Mouse (Mus musculus): ENCODE measurements at regions not wholly inside any gene's neighbourhood (a gene's known extent, or its start where the extent isn't known, plus 50 kb on each side); places are given as distances from the start of the nearest gene placed in this dataset.

DNA sequence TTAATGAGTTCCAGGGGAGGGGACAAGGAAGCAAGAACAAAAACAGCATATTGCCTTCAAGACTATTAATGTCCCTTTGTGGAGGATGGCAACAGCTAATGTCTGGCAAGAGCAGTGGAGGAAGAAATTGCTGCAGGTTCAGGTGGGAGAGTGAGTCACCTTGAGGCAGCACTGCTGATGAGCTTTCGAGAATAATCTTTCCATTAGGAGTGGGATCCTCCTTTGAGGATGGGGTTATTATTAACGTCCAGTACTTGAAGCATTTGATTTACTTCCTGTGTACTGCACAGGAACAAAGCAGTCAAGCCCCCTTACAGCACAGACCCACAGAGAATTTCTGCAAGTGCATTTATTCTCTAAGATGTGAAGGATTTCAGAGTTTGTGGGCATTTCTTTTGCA is 671.2 kb upstream of the Stxbp6 start:
- H3K9me3 ChIP-seq (ENCODE audit: control insufficient read depth, low read length): no peaks in the 10 kb centered on the region
- no peaks in the 10 kb centered on the region for H3K4me1 ChIP-seq (replicated peaks; ENCODE audit: control insufficient read depth, insufficient read depth)
- TF ChIP-seq EP300 (optimal IDR thresholded peaks at IDR 0.05) (no peak), CTCF (IDR thresholded peaks at IDR 0.05; ENCODE audit: low read depth) (no peak)
- H3K36me3 ChIP-seq (ENCODE audit: control insufficient read depth, insufficient read depth, low read length): no peaks in the 10 kb centered on the region
- ATAC-seq (ENCODE audit: low FRiP score, low TSS enrichment): no peak
- no peak overlapping the region for H3K27ac ChIP-seq (replicated peaks)
- no peak for DNase-seq (ENCODE audit: low spot score)
- H3K9ac ChIP-seq (ENCODE audit: low read length): no peak overlapping the region
- no peaks in the 10 kb centered on the region for H3K27me3 ChIP-seq (ENCODE audit: control insufficient read depth, insufficient read depth, low read length)
- H3K4me3 ChIP-seq (ENCODE audit: low read depth, low read length): no peak overlapping the region
- no peak overlapping the region for H3K4me2 ChIP-seq (replicated peaks; ENCODE audit: low read depth)
- 39% methylated on average over 2 of the region's 2 CpGs for WGBS

DNA sequence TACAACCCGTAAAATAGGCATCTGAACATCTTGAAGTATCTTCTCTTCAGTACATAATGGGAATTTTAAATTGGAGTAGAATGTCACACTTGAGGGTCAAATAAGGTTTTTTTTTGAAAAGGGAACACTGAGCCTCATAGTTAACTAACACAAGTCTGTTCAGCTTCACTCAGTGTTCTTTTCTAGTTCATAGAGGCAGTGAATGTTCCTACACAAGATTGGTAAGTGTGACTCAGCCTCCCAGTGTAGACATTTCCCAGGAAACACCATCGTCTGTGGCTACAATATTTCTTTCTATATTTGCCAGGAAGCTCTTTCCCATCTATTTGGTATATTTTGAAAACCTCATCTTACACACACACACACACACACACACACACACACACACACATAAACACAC is 670.1 kb upstream of the Stxbp6 start:
- H3K36me3 ChIP-seq (ENCODE audit: control insufficient read depth, insufficient read depth, low read length): no peaks in the 10 kb centered on the region
- ATAC-seq (ENCODE audit: low FRiP score, low TSS enrichment) (no peak), DNase-seq (ENCODE audit: low spot score) (no peak)
- no peak overlapping the region for H3K27ac ChIP-seq (replicated peaks)
- H3K4me3 ChIP-seq (ENCODE audit: low read depth, low read length): no peak overlapping the region
- H3K9ac ChIP-seq (ENCODE audit: low read length): no peak overlapping the region
- 75% methylated on average over 2 of the region's 2 CpGs for whole genome bisulfite sequencing
- TF ChIP-seq EP300 (optimal IDR thresholded peaks at IDR 0.05): no peak
- no peak for TF ChIP-seq CTCF (IDR thresholded peaks at IDR 0.05; ENCODE audit: low read depth)
- no peak overlapping the region for H3K4me2 ChIP-seq (replicated peaks; ENCODE audit: low read depth)
- H3K27me3 ChIP-seq (ENCODE audit: control insufficient read depth, insufficient read depth, low read length): no peaks in the 10 kb centered on the region
- no peaks in the 10 kb centered on the region for H3K4me1 ChIP-seq (replicated peaks; ENCODE audit: control insufficient read depth, insufficient read depth)
- no peaks in the 10 kb centered on the region for H3K9me3 ChIP-seq (ENCODE audit: control insufficient read depth, low read length)

DNA sequence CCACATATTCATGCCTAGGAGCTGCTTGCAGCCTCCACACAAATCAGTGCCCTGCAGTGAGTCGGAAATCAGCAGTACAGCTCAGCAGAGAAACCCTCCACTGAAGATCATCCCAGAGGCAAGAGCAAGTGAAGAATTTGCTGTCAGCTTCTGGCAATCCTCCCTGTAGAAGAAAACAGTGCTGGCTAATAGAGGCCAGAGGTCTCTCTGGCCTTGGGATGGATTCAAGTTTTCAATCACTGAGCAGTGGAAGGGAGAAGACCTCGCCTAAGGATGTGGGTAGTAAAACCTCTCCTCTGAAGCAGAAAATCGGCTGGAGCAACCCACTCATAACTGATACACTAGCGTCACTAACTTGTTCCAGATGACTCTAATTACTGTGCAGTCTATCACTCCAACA is 659.2 kb upstream of the Stxbp6 start:
- DNase-seq (ENCODE audit: low spot score) (no peak), ATAC-seq (ENCODE audit: low FRiP score, low TSS enrichment) (no peak)
- no peak overlapping the region for H3K9ac ChIP-seq (ENCODE audit: low read length)
- no peak overlapping the region for H3K27ac ChIP-seq (replicated peaks)
- no peaks in the 10 kb centered on the region for H3K9me3 ChIP-seq (ENCODE audit: control insufficient read depth, low read length)
- H3K36me3 ChIP-seq (ENCODE audit: control insufficient read depth, insufficient read depth, low read length): no peaks in the 10 kb centered on the region
- H3K27me3 ChIP-seq (ENCODE audit: control insufficient read depth, insufficient read depth, low read length): no peaks in the 10 kb centered on the region
- 50% methylated on average over 4 of the region's 4 CpGs for WGBS
- no peaks in the 10 kb centered on the region for H3K4me1 ChIP-seq (replicated peaks; ENCODE audit: control insufficient read depth, insufficient read depth)
- no peak overlapping the region for H3K4me3 ChIP-seq (ENCODE audit: low read depth, low read length)
- no peak for TF ChIP-seq EP300 (optimal IDR thresholded peaks at IDR 0.05)
- no peak for TF ChIP-seq CTCF (IDR thresholded peaks at IDR 0.05; ENCODE audit: low read depth)
- no peak overlapping the region for H3K4me2 ChIP-seq (replicated peaks; ENCODE audit: low read depth)

DNA sequence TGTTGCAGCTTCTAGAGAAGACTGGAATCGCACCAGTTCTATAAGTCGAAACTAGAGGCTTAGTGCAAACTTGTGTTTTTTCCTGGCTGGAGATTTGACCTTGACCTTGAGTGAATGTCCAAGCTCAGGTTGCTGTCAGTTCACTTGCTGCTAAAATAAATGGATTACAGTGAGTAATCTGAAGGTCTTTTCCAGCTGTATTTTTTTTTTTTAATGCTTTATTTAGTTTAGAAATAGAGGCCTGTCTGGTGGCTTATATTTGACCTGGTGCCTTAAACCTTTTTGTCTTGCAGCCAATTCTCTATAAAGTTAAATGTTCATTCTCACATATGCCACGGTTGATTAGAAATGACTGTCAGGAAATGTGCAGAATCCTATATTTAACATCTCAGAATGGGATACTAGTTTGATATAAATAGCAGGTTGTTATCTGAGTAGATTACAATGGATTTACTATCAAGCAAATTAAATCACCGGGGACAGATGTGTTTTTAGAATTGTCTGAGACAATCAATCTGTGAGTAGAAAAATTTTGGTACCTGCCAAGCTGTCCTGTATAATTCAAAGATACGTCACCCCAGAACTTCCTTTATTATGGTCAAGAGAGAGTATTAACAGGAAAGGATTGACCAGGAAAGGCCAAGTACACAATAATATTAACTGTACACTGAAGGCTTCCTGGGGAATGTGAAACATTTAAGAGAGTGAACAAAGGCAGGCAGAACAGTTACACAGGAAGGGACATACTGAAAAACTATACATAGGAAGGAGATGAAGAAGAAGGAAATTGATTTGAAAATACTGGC is 650.3 kb upstream of the Stxbp6 start:
- DNase-seq (ENCODE audit: low spot score): no peak
- Histone ChIP-seq H3K9me3 (ENCODE audit: control insufficient read depth, low read length) (no peaks in the 10 kb centered on the region), H3K4me3 (ENCODE audit: low read depth, low read length) (no peak overlapping the region), H3K4me2 (replicated peaks; ENCODE audit: low read depth) (no peak overlapping the region), H3K36me3 (ENCODE audit: control insufficient read depth, insufficient read depth, low read length) (no peaks in the 10 kb centered on the region), H3K4me1 (replicated peaks; ENCODE audit: control insufficient read depth, insufficient read depth) (no peaks in the 10 kb centered on the region), H3K27me3 (ENCODE audit: control insufficient read depth, insufficient read depth, low read length) (no peaks in the 10 kb centered on the region), H3K27ac (replicated peaks) (no peak overlapping the region), H3K9ac (ENCODE audit: low read length) (no peak overlapping the region)
- WGBS: 50% methylated on average over 5 of the region's 5 CpGs
- ATAC-seq (ENCODE audit: low FRiP score, low TSS enrichment): no peak
- TF ChIP-seq CTCF (IDR thresholded peaks at IDR 0.05; ENCODE audit: low read depth): no peak
- TF ChIP-seq EP300 (optimal IDR thresholded peaks at IDR 0.05): no peak

DNA sequence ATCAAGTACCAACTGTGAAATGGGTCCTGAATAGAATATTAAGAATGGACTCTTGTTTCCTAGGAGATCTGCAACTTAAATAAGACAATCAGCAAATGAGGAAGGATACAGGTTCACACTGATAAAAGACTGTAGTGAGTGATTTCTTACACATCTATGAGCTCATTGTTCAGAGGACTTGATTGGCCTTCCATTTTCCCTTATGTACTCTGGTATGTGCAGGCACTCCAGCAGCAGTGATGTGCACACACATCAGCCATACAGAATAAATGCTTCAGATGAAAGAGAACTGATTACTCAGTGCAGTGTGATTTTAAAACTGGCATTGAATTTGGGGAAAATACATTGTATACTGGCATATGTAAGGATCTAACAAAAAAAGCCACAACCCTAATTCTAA is 636.8 kb upstream of the Stxbp6 start:
- Histone ChIP-seq H3K9me3 (ENCODE audit: control insufficient read depth, low read length) (no peaks in the 10 kb centered on the region), H3K36me3 (ENCODE audit: control insufficient read depth, insufficient read depth, low read length) (no peaks in the 10 kb centered on the region), H3K4me1 (replicated peaks; ENCODE audit: control insufficient read depth, insufficient read depth) (no peaks in the 10 kb centered on the region), H3K27ac (replicated peaks) (no peak overlapping the region), H3K9ac (ENCODE audit: low read length) (no peak overlapping the region), H3K27me3 (ENCODE audit: control insufficient read depth, insufficient read depth, low read length) (no peaks in the 10 kb centered on the region), H3K4me2 (replicated peaks; ENCODE audit: low read depth) (no peak overlapping the region), H3K4me3 (ENCODE audit: low read depth, low read length) (no peak overlapping the region)
- TF ChIP-seq EP300 (optimal IDR thresholded peaks at IDR 0.05): no peak
- no peak for TF ChIP-seq CTCF (IDR thresholded peaks at IDR 0.05; ENCODE audit: low read depth)
- ATAC-seq (ENCODE audit: low FRiP score, low TSS enrichment): no peak
- no peak for DNase-seq (ENCODE audit: low spot score)

DNA sequence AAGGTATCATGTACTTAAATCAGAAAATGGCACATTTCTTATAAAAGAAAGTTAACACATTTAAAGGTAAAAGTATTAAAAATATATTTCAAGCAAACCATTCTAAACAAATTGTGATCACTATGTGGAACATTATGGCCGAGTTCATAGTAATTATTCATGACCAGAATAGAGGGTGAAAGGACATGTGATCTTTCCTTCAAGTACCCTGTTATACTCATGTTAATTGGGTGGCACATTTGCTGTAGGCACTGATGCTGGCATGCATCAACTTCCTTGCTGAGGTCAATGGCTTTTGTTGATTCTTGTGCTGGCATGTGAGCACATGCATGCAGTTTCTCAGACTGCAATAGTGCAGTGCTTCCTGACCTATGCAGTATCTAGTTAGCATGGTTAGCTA is 636.3 kb upstream of the Stxbp6 start:
- WGBS: 73% methylated on average over 1 of the region's 1 CpGs
- Histone ChIP-seq H3K4me3 (ENCODE audit: low read depth, low read length) (no peak overlapping the region), H3K27ac (replicated peaks) (no peak overlapping the region), H3K36me3 (ENCODE audit: control insufficient read depth, insufficient read depth, low read length) (no peaks in the 10 kb centered on the region), H3K4me2 (replicated peaks; ENCODE audit: low read depth) (no peak overlapping the region), H3K27me3 (ENCODE audit: control insufficient read depth, insufficient read depth, low read length) (no peaks in the 10 kb centered on the region), H3K9me3 (ENCODE audit: control insufficient read depth, low read length) (no peaks in the 10 kb centered on the region), H3K4me1 (replicated peaks; ENCODE audit: control insufficient read depth, insufficient read depth) (no peaks in the 10 kb centered on the region), H3K9ac (ENCODE audit: low read length) (no peak overlapping the region)
- no peak for TF ChIP-seq EP300 (optimal IDR thresholded peaks at IDR 0.05)
- no peak for TF ChIP-seq CTCF (IDR thresholded peaks at IDR 0.05; ENCODE audit: low read depth)
- no peak for DNase-seq (ENCODE audit: low spot score)
- ATAC-seq (ENCODE audit: low FRiP score, low TSS enrichment): no peak
